Mouse (Mus musculus) spleen, postnatal 10 days (tissue): Measurements from ENCODE around the gene Olfr1162.
"Not testable (repeated sequence)": the region's sequence is repeated elsewhere in the genome, so short reads cannot be mapped to it uniquely, and the experiment has no call there.

Experiments
- DNase-seq, 2 experiments: peaks; one replicate each; pipeline ENCODE4 v3.0.0; 2021 to 2022; ENCODE audit warnings: low spot score in 2 of 2

The Olfr1162 gene

GRCm38 (mm10) chr2:88051029-88051428, at the start of gene Olfr1162:
Gene Olfr1162 (minus strand): TSS chr2:88051129.
- DNase-seq: no peak

GRCm38 (mm10) chr2:88093866-88094265, 42.9 kb upstream of the Olfr1162 start, which contains the start of gene Olfr1164:
Gene Olfr1164 (minus strand): TSS chr2:88093966.
- DNase-seq: no peak

GRCm38 (mm10) chr2:88071730-88072129, 20.8 kb upstream of the Olfr1162 start, which contains the start of gene Olfr1163:
Gene Olfr1163 (minus strand): TSS chr2:88071830.
- no peak for DNase-seq

GRCm38 (mm10) chr2:88063587-88063986, 12.7 kb upstream of the Olfr1162 start:
- DNase-seq: no peak

GRCm38 (mm10) chr2:88037599-88037998, 13.3 kb downstream of the Olfr1162 start, which contains the start of gene Olfr73:
Gene Olfr73 (minus strand): TSS chr2:88037699.
- DNase-seq: no peak

- DNase-seq: not testable (repeated sequence)
These were observed 28.5 kb downstream of the Olfr1162 start, which contains the start of gene Olfr1161 for GRCm38 (mm10) chr2:88022474-88022873. Gene Olfr1161 (plus strand): TSS chr2:88022774.

GRCm38 (mm10) chr2:88007515-88008318, 43.2 kb downstream of the Olfr1162 start, which contains the start of gene Olfr1160:
Gene Olfr1160 (minus strand): TSS chr2:88008268.
- no peak for DNase-seq
